Mouse (Mus musculus) adrenal gland, adult 18-20 months (tissue): ENCODE measurements around the gene Uvrag. TPM values are rescaled to one million over a fixed set of nuclear protein-coding genes. Genes with fewer than 3 reads are reported as not detected.

Experiments used
- DNase-seq, 2 experiments: peaks; one replicate each; pipeline ENCODE4 v3.0.0; 2021 to 2022; ENCODE audit warnings: low spot score in 2 of 2
- total RNA-seq, 2 experiments: library from RNA; stranded (reverse); gene quantifications; 1 replicate in 1 of 2; 2 replicates in 1 of 2; pipeline ENCODE4 v1.2.3; 2021

Uvrag gene
- total RNA-seq, 2 experiments from 2014 or later = 15.4 to 29.0 TPM

DNA sequence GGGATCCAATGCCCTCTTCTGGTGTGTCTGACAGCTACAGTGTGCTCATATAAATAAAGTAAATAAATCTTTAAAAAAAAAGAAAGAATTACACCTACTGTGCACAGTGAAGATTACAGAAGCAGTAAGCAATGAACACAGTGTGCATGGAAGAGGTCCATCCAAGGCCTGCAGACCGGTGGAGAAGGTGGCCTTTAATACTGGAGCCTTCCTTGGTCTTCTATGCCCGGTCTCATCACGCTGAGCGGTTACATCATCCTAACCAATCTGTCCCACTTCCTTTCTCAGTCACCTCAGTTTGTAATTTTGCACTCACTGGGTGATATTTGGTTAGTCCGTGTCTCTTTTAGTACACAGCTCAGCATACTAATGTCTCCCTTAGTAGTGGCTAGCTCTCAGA lies 197.3 kb downstream of the Uvrag start:
- DNase-seq = no peak

DNA sequence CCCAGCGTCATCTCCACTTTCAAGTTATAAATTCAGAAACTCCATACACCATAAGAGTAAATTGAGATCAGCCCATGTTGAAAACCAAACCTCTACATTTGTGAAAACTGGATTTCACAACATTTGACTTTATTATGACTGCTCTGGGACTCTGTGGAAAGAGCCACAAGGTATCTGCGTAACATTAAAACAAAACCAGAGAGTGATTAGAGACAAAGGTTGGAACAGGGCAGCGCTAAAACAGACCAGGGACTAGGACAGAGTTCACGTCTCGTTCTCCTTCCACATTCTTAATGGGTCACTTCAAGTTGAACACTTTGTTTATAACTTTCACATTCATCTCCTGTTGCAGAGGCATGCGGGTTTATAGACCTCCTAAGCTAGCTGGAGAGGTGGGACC lies 198.2 kb downstream of the Uvrag start:
- no peak for DNase-seq

DNA sequence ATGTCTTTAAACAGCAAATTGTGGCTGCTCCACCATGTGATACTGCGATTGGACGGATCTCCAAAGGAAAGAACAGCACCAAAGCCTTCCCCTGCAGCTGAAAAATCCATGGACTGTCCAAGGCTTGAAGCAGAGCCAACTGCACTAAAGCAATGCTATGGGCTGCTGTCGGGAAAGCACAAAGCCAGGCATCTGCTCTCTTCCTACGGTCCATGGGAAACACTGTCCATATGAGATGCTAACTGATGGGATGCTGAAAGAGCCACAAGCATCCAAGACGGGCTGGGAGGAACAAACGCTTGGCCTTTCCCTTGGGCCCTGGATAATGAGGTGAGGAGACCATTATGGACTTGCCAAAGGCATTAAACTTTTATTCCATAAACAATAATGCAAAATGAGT lies 201.7 kb downstream of the Uvrag start:
- no peak for DNase-seq

DNA sequence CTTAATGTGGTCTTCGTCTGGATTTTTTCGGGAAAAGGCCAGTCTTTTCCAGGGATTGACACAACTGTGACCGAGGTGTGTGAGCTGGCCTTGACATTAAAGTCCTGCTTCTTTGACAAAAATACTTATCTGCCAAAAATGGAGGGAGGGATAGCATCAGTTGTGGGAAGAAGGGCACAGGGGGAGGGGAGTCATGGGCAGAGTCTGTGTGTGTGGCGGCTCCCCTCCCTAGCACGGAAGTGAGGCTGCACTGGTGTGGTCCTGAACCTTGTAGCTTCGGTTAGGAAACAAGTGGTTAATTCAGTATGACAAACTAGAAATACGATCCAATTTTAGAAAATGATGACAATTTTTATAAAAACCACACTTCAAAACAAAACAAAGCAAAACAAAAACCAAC lies 202.3 kb downstream of the Uvrag start:
- no peak for DNase-seq

DNA sequence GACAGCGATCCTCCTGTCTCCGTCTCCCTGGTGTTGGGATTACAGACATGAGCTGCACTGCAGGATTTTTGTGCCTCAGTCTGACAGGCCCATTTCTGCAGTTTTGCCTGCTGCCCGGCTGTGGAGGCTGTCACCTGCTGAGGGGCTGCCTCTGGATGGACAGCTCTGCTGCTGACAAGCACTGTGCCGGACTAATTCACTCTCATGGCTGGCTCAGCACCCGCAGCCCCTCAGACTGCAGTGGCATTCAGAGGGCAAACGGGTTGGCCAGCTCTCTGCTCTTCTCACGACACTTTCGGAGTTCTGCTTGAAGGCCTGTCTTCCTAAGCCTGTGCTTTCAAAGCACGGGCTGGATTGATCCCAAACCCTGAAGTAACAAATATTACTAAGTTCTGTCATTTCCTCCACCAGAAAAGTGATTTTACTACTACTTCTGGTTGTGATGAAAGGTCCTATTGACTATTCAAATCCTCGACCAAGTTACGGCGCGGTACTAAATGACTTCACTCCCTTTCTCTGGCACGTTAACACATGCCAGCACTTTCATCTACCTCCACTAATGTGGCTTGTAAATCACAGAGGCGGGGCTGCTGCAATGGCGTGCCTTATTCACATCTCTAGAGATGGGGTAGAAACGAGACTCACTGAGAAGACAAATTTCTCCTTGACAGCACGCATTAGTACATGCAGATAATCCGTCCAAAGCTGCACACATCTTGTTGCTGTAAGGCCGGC lies 203.7 kb downstream of the Uvrag start:
- no peak for DNase-seq

DNA sequence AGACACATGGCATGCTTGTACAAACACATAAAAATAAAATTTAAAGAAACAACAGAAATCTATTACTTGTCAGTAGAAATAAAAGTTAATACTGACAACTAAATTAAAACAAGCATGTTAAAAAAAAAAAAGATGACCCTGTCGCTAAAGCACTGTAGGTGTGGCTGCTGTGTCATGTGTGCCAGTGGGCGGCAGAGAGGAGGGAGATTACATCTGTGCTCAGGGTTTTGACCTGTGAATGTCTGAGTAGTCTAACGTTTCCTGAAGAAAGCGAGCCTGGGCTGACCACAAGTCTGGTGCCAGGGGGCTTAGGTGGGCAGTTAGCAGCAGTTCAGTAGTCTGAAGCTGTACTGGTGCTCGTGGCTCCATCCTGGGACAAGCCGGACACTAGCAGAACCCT lies 205.2 kb downstream of the Uvrag start:
- no peak for DNase-seq

DNA sequence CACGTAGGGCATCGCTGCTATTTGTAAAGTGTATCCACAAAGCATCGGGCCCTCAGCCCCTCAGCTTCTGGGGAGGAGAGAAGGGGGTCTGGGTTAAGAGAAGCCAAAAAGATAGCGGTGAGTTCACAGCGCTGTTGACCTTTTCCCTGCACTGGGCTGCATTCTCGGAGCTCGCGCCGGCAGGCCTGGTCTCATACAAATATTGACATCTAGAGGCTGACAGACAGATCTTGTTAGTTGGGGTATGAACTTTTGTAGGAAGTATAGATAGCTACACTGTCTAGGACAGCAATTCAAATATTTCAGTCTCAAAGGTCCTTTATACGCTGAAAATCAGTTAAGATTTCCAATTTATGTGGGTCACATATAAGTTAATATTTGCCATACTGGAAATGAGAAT lies 205.7 kb downstream of the Uvrag start:
- DNase-seq = no peak

DNA sequence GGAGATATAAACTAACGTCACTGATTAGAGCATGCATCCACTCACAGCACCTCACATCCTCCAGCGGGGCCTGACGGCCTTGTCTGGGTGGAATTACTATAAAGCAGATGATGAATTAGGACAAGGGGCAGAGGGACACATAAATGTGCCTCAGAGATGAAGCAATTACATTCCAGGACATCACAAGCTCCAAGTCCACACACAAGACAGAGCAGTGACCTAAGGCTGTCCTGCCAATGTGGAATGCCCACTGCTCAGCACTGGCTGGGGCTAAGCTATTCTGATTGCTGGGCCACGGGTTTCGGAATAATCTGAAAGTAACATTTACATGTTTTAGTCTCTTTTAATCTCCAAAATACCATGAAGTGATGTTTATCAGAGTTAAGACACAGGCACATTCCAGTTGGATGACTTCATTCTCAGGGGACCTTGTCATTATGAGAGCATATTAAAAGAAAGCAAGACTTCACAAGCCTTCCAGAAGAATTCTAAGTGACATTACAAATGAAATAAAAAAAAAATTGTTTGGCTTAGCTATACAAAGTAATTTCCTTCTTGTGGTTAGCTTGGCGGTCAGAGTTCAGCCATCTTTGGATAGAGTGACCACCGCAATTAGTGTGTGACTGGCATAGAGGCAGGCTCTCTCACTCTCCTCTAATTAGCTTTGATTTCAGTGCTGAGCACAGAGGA lies 212.5 kb downstream of the Uvrag start:
- peak in 1 of 2 experiments; percentile 33 for DNase-seq

DNA sequence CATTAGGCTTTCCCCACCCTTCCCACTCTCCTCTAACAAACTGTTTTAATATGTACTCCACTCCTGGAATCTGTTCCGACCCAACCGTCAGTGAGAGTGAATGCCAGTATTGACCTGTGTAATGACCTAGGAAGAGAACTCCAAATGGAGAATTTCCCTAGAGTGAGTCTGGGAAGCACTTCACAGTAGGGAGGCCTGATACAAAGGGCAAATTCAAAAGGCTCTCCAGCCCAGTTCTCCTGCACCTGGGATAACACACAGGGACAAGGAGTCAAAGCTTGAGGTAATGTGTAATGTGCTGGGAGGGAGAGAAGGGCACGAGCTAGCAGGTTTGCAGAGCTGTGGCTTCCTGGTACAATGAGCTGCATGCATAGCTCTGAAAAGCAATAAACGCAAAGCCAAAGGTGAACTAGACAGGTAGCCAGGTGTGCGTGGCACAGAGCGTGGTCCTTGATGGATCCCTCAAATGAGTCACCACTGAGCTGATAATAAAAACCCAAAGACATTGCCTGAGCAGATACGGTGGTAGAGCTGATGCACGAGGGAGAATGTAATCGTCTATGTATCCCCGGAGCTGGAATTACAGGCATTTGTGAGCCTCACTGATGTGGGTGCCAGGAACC lies 213.9 kb downstream of the Uvrag start:
- DNase-seq = no peak

DNA sequence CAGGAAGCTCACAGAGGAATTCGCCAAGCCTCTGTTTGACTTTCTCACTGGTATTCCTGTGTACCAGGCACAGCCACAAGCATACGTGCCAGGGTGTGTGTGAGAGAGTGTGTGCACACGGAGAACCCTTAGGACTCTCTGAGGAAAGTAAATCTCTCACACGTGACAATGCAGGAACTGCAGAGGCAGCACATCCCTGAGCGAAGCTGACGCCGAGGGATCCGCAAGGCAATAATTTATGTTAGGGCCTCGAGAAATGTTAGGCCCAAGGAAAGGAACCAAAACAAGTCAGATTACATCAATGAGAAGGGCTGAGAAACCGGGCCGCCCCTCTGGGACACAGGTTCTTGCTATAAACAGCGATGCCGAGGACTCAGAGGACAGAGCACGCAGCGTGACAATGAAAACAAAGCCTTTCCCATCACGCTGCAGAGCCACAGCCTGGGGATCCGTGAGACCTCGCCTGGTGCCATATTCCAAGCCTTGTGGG lies 216.5 kb downstream of the Uvrag start:
- DNase-seq = no peak

DNA sequence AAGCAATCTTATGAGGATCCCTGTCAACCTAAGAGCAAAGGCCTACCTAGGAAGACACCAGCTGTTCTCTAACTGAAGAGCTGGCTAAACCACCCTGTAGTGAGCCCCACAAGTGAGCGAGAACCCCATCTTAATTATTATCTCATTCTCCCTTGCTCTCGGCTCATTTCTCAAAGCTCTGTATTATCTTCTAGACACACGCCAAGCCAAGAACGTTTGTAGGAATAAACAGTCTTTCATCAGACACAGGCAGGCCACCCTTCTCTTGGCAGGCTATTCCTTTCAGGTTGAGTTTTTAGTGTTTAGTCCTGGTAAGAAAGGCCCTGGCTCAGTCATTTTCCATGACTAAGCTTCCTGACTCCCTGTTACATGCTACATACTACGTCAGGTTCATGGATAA lies 218.0 kb downstream of the Uvrag start:
- no peak for DNase-seq

DNA sequence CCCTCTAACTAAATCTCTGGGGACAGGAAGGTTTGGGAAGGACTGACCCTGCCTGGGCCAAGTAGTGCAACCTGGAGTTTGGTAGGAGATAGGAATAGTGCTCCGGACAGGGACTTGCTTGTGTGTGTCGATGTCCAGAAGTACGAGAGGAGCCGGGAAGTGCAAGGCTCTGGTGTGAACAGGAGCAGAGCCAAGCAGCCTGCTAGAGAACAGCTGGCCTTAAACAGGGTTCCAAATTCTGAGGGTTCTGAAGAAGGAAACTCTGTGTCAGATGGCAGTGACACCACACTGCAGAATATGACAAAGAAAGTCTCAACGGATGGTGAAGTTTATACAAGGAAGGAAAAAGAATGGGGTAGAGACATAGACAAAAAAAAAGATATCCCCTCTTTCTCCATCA lies 223.5 kb downstream of the Uvrag start:
- no peak for DNase-seq

DNA sequence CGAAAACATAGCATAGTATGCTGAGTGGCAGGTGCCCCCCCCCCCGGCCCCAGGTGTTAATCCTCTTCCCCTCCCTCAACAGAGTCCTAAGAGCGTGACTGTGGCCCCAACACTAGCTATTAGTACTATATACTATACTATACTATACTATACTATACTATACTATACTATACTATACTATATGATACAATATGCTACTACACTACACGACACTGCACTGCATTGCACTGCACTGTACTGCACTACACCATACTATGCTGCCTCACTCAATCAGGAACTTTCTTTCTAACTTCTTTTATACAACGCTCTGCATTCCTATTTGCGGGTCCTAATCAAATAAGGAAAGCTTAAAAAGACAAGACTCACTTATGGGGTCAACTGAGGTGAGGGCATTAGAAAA lies 224.4 kb downstream of the Uvrag start:
- DNase-seq = no peak

DNA sequence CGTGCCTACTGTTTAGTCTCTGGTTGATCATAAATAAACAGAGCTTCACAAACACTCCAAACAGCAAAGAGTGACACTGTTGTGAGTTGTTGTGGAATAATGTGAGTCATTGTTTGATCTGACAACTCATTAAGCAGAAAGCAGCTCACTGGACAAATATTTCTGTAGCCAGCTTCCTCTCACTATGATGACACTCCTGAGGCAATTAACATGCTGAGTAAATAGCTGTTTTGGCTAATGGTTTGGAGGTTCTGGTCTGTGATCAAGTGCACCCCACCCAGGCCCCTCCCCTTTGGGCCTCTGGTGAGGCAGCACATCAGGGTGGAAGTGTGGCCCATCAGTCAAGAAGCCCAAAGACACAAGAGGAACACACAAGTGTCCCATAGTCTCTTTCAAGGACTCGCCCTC lies 228.0 kb downstream of the Uvrag start:
- no peak for DNase-seq

DNA sequence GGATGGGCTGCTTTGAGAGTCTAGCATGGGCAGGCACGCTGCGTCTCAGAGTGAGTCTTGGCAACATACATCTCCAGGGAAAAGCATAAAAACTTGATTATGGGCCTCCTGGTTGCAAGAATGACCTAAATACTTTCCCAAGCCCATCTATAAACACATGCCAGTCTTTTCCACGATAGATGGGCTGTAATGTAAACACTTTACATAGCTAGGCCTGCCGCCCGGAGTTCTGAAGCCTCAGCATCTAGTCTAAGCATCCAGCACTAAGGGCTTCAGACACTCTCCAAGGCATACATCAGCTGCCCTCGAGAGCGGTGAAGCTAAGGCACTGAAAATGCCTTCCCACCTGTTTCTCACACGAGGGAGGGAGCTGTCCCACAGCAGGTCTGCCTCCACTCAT lies 229.7 kb downstream of the Uvrag start:
- no peak for DNase-seq

DNA sequence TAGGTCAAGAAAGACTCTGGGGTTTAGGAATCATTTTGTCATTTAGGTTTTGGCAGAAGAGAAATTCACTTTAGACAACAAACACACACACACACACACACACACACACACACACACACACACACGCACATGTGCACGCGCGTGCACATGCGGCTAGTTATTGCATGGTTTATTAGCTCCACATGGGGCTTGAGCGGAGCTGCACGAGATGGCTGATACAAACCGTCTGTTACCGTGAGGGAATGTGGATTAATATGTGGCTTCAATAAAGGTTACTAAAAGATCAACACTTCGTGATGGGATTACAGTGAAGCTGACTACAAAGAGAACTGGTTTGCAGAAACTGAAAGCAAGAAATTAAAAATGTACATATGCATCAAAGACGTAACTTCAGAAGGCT lies 230.2 kb downstream of the Uvrag start:
- DNase-seq = no peak

DNA sequence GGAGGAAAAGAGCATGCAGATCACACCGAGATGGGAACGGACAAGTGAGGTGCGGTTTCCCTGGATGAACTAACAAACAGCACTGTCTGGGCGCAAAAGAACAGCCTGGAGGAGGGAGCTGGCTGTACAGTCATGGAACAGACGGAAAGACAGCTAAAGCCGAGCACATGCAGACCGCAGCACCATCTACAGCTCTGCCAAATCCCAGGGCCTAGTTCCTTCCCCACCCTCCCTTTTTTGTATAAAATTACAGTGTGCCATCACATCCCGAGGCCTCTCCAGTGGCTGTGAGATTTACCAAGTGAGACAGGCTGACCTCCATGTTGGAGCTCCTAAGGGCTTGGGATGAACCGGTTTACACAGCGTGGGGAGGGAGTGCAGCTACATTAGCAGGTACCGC lies 230.8 kb downstream of the Uvrag start:
- DNase-seq = no peak

DNA sequence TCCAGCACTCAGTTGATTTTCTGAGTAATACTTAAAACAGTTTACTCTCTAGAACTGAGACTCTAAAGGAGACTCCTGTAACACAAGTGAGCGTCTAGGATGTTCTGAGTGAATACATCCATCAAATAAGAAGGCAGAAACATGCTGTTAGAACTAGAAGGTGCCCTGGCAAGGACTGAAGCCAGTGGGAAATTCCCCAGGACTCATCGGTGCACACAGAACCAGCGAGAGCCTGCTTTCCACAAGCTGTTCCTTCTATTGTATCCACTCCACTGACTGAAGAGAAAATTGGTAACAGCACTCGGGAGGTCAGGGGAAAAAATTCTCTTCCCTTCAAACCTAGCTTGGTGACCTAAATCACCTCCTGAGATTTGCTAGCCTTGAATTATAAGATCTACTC lies 233.5 kb downstream of the Uvrag start:
- no peak for DNase-seq

DNA sequence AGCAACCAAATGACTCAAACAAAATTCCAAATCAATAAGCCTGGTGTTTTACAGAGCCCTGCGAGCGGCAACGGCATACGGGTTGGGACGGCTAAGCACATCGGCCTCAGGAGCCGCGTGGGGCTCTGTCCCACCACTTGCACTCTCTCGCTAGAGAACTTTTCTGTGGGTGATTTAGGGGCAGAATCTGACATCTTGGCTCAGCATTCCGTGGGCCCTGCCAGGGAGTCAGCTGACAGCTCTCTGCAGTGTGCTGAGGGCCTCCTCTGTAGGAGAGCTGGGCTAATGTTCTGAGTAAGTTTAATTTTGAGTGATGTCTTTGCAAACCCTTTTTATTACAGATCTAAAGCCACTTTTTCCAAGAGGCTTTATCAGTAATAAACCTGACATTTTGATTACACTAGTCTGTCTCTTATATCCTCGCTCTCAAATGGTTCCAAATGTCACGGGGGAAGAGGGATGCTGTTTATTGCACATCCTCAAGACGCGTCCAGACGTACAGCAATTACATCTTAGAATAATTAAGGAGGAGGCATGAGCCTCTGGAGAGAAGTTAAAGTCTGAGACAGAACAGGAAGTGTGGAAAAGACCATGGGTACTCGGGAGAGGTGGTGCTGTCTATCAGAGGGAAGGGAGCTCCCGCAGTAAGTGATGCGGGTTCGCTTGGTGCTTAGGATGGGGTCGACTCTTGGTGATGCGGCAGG lies 236.1 kb downstream of the Uvrag start:
- DNase-seq = no peak

DNA sequence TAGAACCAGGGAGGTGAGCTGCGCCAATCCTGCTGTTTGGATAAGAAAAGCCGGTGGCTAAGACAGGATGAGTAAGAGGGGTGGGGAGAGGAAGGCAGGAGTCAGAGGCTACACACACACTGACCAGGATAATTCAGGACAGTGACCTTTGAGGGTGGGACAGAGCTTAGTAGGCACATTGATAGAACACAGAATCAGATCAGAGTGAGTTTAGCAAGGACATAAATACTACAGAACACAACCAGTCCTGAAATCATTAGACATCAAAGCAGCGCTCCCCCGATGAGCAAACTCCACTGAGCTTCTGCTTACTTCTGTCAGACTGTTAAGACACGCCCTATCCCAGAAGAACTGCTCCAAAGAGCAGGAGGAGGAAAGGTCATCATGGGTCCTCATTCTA lies 237.1 kb downstream of the Uvrag start:
- DNase-seq = no peak

DNA sequence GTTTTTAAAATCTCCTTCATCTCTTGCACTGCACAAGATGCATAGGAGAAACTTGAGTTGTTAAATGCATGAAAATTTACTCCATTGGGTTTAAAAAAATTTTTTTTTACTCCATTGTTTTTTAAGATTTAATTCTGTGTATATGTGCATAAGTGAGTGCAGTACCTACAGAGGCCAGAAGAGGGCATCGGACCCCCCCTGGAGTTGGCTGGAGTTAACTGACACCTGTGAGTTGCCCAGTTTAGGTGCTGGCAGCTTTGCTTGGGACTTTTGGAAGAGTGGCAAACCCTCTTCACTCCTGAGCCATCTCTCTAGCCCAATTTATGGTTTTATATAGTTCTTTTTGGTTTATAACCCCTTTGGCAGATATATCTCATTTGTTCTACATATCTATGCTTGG lies 239.8 kb downstream of the Uvrag start:
- DNase-seq = no peak

DNA sequence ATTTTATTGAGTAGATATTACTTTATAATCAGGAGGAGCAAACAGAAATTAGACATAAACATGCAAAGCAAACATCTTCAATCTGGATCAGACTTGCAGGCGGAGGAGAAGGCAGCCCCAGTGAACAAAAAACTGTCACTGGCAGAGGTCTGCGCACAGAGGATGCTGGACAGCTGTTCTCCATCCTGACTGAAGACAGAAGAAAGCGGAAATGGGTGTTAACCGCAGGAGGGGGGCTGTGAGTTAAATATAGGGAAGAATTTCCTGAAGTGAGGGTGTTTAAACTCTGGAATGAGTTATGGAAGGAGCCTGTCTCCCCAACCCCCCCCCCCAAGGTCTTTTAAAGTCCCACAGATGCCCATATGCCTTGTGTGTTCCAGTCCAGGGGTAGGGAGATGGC lies 241.1 kb downstream of the Uvrag start:
- DNase-seq = no peak
